Mouse (Mus musculus): ENCODE data around the gene Litaf. TPM values are rescaled to one million over a fixed set of nuclear protein-coding genes. Genes with fewer than 3 reads are reported as not detected.

Gene Litaf
- polyA plus RNA-seq, 1 experiment from 2014 or later: 94.2 TPM

DNA sequence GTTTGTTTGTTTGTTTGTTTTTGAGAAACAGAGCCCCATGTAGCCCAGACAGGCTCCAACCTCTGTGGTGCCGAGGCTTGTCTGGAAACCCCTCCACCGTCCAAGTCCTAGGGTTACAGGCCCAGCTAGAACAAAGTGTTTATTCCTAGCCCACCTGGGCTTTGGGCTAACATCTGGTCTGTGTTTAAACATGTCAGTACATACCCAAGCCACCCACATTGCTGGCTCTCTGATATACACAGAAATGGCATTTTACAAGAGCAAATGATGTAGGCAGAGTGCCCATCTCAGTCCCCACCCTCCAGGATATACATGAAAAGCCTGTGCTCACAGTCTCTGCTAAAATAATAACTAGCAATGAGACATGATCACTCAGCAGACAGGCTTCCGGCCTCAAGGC, 149.7 kb downstream of the Litaf start:
- H3K9me3 ChIP-seq (replicated peaks; ENCODE audit: control insufficient read depth, low read length): no peaks in the 10 kb centered on the region
- no peaks in the 10 kb centered on the region for H3K27me3 ChIP-seq (ENCODE audit: control insufficient read depth, insufficient read depth, low read length)
- 36% methylated on average over 3 of the region's 3 CpGs for WGBS
- no peak overlapping the region for H3K9ac ChIP-seq (ENCODE audit: low read length)
- H3K27ac ChIP-seq (ENCODE audit: low read length): no peak overlapping the region
- H3K36me3 ChIP-seq (ENCODE audit: control insufficient read depth, insufficient read depth, low read length): no peaks in the 10 kb centered on the region
- H3K4me1 ChIP-seq (ENCODE audit: control insufficient read depth, insufficient read depth, low read length): 0 out of 2 replicates have a peak, but pooled peaks cover 4% of the 10 kb centered on the region
- H3K4me2 ChIP-seq (ENCODE audit: low read depth, low read length): no peak overlapping the region
- no peak overlapping the region for H3K4me3 ChIP-seq (replicated peaks; ENCODE audit: low read length)
- ATAC-seq (ENCODE audit: insufficient read depth, low FRiP score): peak; percentile 35; the same call in 1 of the 2 replicates

DNA sequence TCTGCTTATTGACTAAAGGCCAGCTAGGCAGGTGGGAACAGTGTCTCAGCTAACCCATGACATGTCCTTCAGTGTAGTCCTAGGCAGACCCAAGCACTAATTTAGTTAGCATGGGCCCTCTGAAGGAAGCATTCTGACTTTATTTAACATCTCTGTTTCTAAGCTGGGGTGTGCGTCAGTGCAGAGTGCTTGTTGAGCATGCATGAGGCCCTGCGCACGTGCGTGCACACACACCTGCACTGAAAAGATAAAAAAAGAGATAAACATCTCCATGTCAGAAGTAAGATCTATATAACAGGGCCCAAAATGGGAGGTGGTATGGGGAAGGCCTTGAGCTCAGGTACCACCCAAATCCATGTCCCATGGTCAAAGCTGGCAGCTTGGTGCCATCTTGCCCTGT, 150.9 kb downstream of the Litaf start:
- WGBS: 97% methylated on average over 4 of the region's 4 CpGs
- ATAC-seq (ENCODE audit: insufficient read depth, low FRiP score): no peak

DNA sequence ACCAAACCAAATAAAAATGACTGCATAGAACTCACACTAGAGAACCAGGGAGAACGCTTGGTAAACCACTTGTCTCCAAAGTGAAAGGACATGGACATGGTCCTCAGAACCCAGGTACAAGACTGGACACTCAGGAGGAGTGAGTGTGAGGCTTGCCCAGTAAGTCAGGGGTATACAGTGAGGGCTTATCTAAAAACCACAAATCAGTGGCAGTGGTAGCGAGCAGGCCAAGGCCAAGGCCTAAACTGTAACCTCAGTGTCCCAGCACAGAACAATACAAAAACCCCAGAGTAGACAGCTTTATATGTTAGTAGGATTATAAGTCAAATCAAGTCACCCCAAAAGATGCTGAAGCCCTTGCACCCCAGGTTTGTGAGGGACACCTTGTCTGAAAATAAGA, 154.9 kb downstream of the Litaf start:
- Histone ChIP-seq H3K4me2 (ENCODE audit: low read depth, low read length) (no peak overlapping the region), H3K27ac (ENCODE audit: low read length) (no peak overlapping the region), H3K9me3 (replicated peaks; ENCODE audit: control insufficient read depth, low read length) (no peaks in the 10 kb centered on the region), H3K4me3 (replicated peaks; ENCODE audit: low read length) (no peak overlapping the region), H3K4me1 (ENCODE audit: control insufficient read depth, insufficient read depth, low read length) (0 out of 2 replicates have a peak, but pooled peaks cover 8% of the 10 kb centered on the region), H3K27me3 (ENCODE audit: control insufficient read depth, insufficient read depth, low read length) (no peaks in the 10 kb centered on the region), H3K36me3 (ENCODE audit: control insufficient read depth, insufficient read depth, low read length) (no peaks in the 10 kb centered on the region), H3K9ac (ENCODE audit: low read length) (no peak overlapping the region)
- 78% methylated on average over 2 of the region's 2 CpGs for WGBS
- no peak for ATAC-seq (ENCODE audit: insufficient read depth, low FRiP score)

More for the DNA sequence above, 150.9 kb downstream of the Litaf start:
- H3K9ac ChIP-seq (ENCODE audit: low read length): no peak overlapping the region
- H3K4me3 ChIP-seq (replicated peaks; ENCODE audit: low read length): no peak overlapping the region
- H3K4me2 ChIP-seq (ENCODE audit: low read depth, low read length): no peak overlapping the region
- no peaks in the 10 kb centered on the region for H3K27me3 ChIP-seq (ENCODE audit: control insufficient read depth, insufficient read depth, low read length)
- no peaks in the 10 kb centered on the region for H3K36me3 ChIP-seq (ENCODE audit: control insufficient read depth, insufficient read depth, low read length)
- H3K9me3 ChIP-seq (replicated peaks; ENCODE audit: control insufficient read depth, low read length): no peaks in the 10 kb centered on the region
- H3K27ac ChIP-seq (ENCODE audit: low read length): no peak overlapping the region
- H3K4me1 ChIP-seq (ENCODE audit: control insufficient read depth, insufficient read depth, low read length): 0 out of 2 replicates have a peak, but pooled peaks cover 8% of the 10 kb centered on the region

DNA sequence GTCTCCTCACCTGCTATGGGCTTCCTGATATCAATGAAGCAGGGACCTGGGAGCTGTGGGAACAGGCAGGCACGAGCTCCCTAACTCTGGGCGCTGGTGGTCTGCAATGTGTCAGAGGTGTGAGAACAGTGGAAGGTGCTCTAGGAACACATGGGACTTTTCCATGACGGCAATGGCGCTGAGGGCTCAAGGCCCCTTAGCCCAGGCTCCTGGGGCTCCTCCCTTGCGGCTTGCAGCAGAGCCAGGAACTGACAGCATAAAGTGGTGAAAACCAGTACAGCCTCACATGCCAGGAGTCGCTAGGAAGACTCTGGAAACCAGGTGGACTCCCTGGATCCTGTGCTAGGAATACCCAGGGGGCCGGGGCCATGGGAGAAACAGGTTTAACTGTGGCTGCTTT, 155.4 kb downstream of the Litaf start:
- Histone ChIP-seq H3K9ac (ENCODE audit: low read length) (no peak overlapping the region), H3K4me2 (ENCODE audit: low read depth, low read length) (no peak overlapping the region), H3K36me3 (ENCODE audit: control insufficient read depth, insufficient read depth, low read length) (no peaks in the 10 kb centered on the region), H3K4me1 (ENCODE audit: control insufficient read depth, insufficient read depth, low read length) (peaks cover 11% of the 10 kb centered on the region; the same call in 1 of the 2 replicates), H3K27ac (ENCODE audit: low read length) (no peak overlapping the region), H3K4me3 (replicated peaks; ENCODE audit: low read length) (no peak overlapping the region), H3K9me3 (replicated peaks; ENCODE audit: control insufficient read depth, low read length) (no peaks in the 10 kb centered on the region), H3K27me3 (ENCODE audit: control insufficient read depth, insufficient read depth, low read length) (no peaks in the 10 kb centered on the region)
- WGBS: 73% methylated on average over 7 of the region's 7 CpGs
- ATAC-seq (ENCODE audit: insufficient read depth, low FRiP score): no peak

Small RNA genes within 50 kb of the gene (microRNA-seq; reads per million reads assigned to microRNA genes)
- not detected for gene Gm26268

Other genes starting within 250 kb of the Litaf start
- gene Rmi2, start 231.1 kb downstream of the Litaf start, polyA plus RNA-seq (2015; fragmentation: Nextera tagmentation; extraction: Ambion mirVana): 2.2 and 2.4 TPM in 2 replicates
- 23.6 and 26.4 TPM in 2 replicates for gene Snn, start 5.2 kb downstream of the Litaf start, polyA plus RNA-seq (2015; fragmentation: Nextera tagmentation; extraction: Ambion mirVana)
- gene Txndc11, start 68.5 kb upstream of the Litaf start, polyA plus RNA-seq (2015; fragmentation: Nextera tagmentation; extraction: Ambion mirVana): 32.0 and 34.0 TPM in 2 replicates
- 111 and 117 TPM in 2 replicates for gene Zc3h7a, start 110.2 kb upstream of the Litaf start, polyA plus RNA-seq (2015; fragmentation: Nextera tagmentation; extraction: Ambion mirVana)
- gene Rsl1d1, start 137.2 kb upstream of the Litaf start, polyA plus RNA-seq (2015; fragmentation: Nextera tagmentation; extraction: Ambion mirVana): 148 and 154 TPM in 2 replicates
- 49.2 and 50.5 TPM in 2 replicates for gene Gspt1, start 188.2 kb upstream of the Litaf start, polyA plus RNA-seq (2015; fragmentation: Nextera tagmentation; extraction: Ambion mirVana)
- gene Tnfrsf17, start 247.7 kb upstream of the Litaf start, polyA plus RNA-seq (2015; fragmentation: Nextera tagmentation; extraction: Ambion mirVana): not detected in 2 replicates

Data from stomach, embryonic 16.5 days (tissue).